Mouse (Mus musculus) heart, adult 2 months (tissue): ENCODE results near the gene Togaram1.

ENCODE experiments used
- CTCF ChIP-seq: fragments of 200-600 bp; IDR thresholded peaks from 2 replicates; pipeline ENCODE4 v1.8.1; 2022; ENCODE audit warnings: antibody characterized with exemption, mild to moderate bottlenecking, moderate library complexity
- EP300 ChIP-seq: fragments of 200-500 bp; IDR thresholded peaks from 2 replicates; pipeline ENCODE4 v1.6.1; 2011; ENCODE audit warnings: low read depth, low read length, control low read depth; ENCODE audit not compliant: insufficient read depth
- POLR2A ChIP-seq: fragments of 200-500 bp; IDR thresholded peaks from 2 replicates; pipeline ENCODE4 v1.6.1; 2011; ENCODE audit warnings: mild to moderate bottlenecking, low read depth, low read length, control low read depth; ENCODE audit not compliant: insufficient read depth

DNA sequence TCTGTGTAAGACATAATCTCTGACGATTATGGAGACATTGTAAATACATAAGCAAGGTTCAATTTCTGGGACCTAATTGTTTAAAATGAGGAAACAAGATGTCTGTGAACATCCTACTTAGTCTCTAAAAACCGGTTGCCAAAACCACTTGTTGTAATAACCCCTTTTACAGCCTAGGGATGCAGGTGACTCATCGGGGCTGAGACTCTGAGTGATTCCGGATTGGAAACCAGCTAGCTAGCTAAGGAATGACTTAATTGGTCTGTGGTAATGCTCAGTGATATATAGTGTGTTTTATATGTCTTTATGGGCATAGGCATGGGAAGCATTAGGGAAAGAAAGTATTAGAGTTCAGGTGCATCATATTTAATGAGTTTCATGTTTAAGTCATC lies 71.9 kb downstream of the Togaram1 start:
- no peak for TF ChIP-seq CTCF
- TF ChIP-seq EP300, result no peak
- no peak for TF ChIP-seq POLR2A
